Mouse (Mus musculus) B cell, adult 62 days (primary cell): ENCODE measurements around the gene Atp4a. TPM values are rescaled to one million over a fixed set of nuclear protein-coding genes. Genes with fewer than 3 reads are reported as not detected.

Source experiments
- total RNA-seq: library from RNA; stranded (reverse); gene quantifications from 4 replicates; pipeline ENCODE4 v1.2.4, GENCODE M21; 2023

Atp4a gene
- total RNA-seq = 0.85 to 3.1 TPM in 2 of 4 replicates, not detected in the others

DNA sequence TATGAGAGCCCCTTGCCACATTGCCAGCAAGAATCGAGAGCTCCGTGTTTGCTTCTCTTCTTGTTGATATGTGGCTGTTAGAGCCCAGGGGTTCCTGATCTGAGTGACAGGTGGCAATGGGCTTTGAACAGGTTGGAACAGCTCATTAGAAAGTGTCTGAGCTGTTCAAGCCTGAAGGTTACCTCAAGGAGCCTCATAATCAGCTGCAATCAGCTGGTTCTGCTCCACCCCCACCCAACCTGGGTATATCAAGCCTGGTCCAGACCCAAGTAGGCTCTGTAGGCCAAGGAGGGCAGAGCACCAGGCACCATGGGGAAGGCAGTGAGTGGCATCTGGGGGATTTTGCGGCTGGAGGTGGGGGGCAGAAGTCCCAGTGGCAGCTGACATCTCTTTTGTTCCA, at the start of gene Atp4a:
Atp4a (plus strand) TSS at position 268 of the 400 bp plus-strand sequence.

DNA sequence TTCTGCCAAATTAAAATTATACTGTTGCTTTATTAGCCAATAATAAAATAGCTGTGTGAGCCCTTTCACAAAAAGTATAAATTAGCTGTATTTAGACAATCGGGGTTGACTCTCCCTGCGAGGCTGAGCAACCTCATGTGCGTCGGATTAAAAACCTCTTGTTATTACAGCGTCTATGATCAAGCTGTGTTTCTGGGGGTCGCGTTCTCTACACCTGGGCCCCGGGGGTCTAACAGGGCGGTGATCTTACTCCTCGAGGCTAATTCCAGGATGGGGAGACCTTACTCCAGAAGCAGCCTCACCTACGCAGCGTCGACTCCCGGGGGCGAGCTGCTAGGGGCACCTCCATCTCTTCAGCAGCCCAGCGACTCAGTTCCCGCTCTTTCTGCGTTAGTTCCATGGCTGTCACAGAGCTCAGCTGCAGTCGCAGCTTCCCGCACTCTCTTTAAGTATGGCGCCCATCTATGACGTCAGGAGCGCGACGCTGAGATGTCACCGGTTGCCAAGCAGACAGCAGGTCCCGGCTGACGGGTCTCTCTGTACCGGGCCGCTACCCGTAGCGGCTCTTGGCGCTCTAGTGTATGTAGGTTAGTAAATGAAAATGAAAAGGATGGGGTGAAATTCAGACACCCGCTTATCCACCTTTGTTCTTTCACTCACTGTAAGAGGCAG, 47.3 kb upstream of the Atp4a start, which contains the start of gene Haus5:
Haus5 (minus strand) TSS at position 466 of the 672 bp plus-strand sequence.

DNA sequence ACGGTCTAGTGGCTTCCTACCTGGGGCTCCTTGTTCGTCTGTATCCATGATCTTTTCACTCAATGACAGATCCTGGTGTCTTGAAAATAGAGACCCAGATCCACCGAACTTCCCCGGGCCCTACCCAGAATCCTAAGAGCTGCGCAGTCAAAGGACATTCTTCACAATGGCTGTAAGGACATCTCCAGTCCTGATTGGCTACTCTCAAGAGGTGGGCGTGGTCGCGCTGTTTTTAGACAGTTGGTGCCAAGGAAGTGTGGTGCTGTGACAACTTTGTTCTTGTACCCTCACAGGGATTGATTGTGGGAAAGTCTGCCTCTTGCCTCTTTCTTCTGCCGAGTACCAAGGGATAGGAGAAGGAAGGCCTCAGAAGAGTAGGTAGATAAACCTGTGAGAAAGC, 40.5 kb upstream of the Atp4a start, which contains the start of gene Pmis2:
Pmis2 (minus strand) TSS at position 126 of the 400 bp plus-strand sequence.

DNA sequence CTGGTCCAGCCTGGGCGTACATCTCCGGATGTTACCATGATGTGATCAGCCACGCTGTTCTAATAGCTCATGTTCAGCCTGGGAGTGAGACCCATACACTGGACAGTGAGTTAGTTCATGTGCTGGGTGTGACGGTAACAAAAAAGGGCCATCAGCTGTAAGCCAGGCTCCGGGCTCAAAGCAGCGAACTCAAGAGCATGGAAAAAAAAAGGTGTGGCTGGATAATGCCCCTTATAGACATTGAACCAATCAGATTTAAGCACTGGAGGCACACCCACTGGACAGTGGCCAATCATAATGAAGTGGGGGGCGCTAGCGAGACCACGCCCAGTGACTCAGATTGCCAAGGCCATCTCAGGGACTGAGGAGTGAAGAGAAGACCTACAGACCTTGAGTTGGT, 13.4 kb upstream of the Atp4a start, which contains the start of gene 2200002J24Rik:
2200002J24Rik (plus strand) TSS at position 338 of the 400 bp plus-strand sequence.

DNA sequence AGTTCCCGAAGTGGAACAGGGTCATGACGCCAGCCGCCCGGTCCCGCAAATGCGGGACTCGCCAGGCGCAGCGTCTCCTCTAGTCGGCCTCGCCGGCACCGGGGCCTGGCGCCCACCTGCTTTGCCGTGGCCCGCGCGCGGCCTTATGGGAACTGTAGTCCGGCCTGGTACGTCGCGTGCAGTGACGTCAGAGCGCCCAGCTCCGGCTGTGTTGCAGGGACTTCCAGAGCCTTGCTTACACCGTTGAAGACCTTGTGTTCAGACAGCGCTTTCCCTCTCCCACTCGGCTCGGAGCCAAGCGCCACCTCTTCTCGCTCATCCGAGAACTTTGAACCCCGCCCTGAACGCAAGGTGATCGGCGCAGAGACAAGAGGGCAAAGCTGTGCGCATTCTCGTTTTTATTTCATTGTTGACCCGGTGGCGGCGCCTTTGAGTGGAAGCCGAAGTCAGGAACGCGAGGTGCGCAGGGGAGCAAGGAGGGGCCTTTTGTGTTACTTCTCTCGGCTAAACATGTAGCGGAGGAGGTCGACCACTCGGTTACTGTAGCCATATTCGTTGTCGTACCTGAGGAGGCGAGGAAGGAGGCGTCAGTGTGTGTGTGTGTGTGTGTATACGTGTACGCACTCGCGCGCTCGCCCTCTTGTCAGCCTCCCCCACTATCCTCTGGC, 17.5 kb downstream of the Atp4a start, which contains the start of gene Tmem147:
Tmem147 (minus strand) TSS at position 145 of the 668 bp plus-strand sequence.

DNA sequence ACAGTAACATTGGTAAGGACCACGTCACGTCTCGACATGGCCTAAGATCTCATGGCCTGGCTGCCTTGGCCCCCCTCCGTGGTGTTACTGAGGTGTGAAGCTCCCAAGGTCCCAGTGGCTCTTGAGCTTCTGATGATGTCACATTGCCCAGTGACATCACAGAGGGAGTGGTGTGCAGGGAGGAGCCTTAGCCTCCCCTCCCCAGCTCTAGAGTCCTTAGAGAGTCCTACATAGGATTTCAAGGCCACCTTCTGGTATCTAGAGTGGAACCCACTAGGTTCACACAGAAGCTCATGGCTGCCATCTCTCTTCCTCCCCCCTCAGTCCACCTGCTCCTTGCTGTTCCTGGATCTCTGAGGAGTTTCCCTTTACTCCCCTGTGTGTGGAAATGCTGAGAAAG, 31.6 kb downstream of the Atp4a start, which contains the start of gene Gapdhs:
Gapdhs (minus strand) TSS at position 65 of the 400 bp plus-strand sequence.

DNA sequence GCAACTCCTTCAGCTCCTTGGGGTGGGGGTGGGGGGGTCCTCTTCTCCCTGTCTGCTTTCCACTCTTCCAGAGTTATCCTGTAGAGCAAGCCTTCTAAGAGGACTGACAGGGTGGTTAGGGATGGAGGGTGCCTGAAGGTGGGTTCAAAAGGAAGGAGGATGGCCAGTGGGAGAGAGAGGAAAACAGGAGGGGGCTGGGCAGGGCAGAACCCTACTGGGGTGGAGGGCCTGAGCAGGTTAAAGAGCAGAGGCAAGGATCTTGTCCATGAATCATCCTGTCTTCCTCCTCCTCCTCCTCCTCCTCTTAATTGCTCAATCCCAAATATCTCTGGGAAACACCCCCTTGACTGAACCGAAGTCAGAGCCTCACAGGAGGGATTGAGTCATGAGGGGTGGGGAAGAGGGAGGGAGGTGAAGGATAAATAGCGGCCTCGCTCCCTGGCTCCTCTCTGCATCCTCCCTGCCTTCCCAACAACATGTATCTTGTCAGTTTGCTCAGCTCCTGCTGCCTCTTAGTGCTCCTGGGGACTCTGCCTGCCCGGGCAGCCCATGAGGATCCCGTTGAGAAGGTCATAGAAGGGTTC, 39.2 kb downstream of the Atp4a start, which contains the start of gene Sbsn:
Sbsn (plus strand) TSS at position 386 of the 584 bp plus-strand sequence.

DNA sequence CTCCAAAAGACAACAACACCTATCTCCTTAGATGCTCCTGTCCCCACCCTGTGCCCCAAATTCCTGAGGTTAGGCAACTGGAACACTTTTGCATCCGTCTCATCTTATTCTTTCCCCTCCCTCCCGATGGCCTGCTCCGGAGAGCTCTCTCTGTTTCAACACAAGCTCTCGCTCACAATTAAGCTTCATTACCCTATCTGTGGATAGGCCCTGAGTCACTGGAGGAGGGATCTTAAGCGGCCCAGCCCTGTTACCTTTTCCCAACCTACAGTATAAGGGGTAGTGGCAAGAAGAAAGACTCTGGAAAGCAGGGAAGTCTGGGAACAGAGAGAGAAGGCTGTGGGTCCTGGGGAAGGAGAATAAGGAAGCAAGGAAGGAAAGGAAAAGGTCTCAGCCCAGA, 51.4 kb downstream of the Atp4a start, which contains the start of gene Dmkn:
Dmkn (plus strand) TSS at position 301 of the 400 bp plus-strand sequence.

Other genes with a start within 250 kb of the Atp4a start
- not detected in 4 replicates for gene Prodh2, start 218.6 kb upstream of the Atp4a start, total RNA-seq
- gene Arhgap33, start 177.1 kb upstream of the Atp4a start, total RNA-seq = 14.2 to 18.7 TPM (median 16.3 TPM) in 4 replicates
- gene Hspb6, start 160.0 kb upstream of the Atp4a start, total RNA-seq = 2.2 to 3.1 TPM (median 2.7 TPM) in 4 replicates
- 10.2 to 18.1 TPM (median 13.6 TPM) in 4 replicates for gene Proser3, start 159.9 kb upstream of the Atp4a start, total RNA-seq
- 38.9 to 50.0 TPM (median 41.5 TPM) in 4 replicates for gene Lin37, start 152.4 kb upstream of the Atp4a start, total RNA-seq
- 106 to 140 TPM (median 111 TPM) in 4 replicates for gene U2af1l4, start 148.9 kb upstream of the Atp4a start, total RNA-seq
- gene Gm49396, start 148.9 kb upstream of the Atp4a start, total RNA-seq = 9.2 to 12.8 TPM (median 11.8 TPM) in 4 replicates
- 135 to 152 TPM (median 138 TPM) in 4 replicates for gene Psenen, start 148.6 kb upstream of the Atp4a start, total RNA-seq
- 5.6 to 11.7 TPM (median 8.2 TPM) in 4 replicates for gene Igflr1, start 146.8 kb upstream of the Atp4a start, total RNA-seq
- gene Kmt2b, start 123.5 kb upstream of the Atp4a start, total RNA-seq = 104 to 116 TPM (median 108 TPM) in 4 replicates
- gene Zbtb32, start 113.3 kb upstream of the Atp4a start, total RNA-seq = 0.82 to 1.9 TPM (median 1.6 TPM) in 4 replicates
- 0.70 TPM in 1 of 4 replicates, not detected in the others for gene Upk1a, start 99.4 kb upstream of the Atp4a start, total RNA-seq
- 177 to 214 TPM (median 201 TPM) in 4 replicates for gene Cox6b1, start 86.1 kb upstream of the Atp4a start, total RNA-seq
- gene Etv2, start 76.4 kb upstream of the Atp4a start, total RNA-seq = not detected in 4 replicates
- 87.7 to 100 TPM (median 92.3 TPM) in 4 replicates for gene Rbm42, start 61.9 kb upstream of the Atp4a start, total RNA-seq
- gene Haus5, start 47.2 kb upstream of the Atp4a start, total RNA-seq = 56.1 to 64.2 TPM (median 59.9 TPM) in 4 replicates
- not detected in 4 replicates for gene Pmis2, start 40.6 kb upstream of the Atp4a start, total RNA-seq
- gene 2200002J24Rik, start 13.3 kb upstream of the Atp4a start, total RNA-seq = not detected in 4 replicates
- 34.4 to 45.7 TPM (median 41.2 TPM) in 4 replicates for gene Tmem147, start 17.3 kb downstream of the Atp4a start, total RNA-seq
- gene Gapdhs, start 31.5 kb downstream of the Atp4a start, total RNA-seq = not detected in 4 replicates
- gene Sbsn, start 39.3 kb downstream of the Atp4a start, total RNA-seq = 2.3 to 5.4 TPM (median 3.3 TPM) in 4 replicates
- not detected in 4 replicates for gene Dmkn, start 51.5 kb downstream of the Atp4a start, total RNA-seq
- gene Krtdap, start 75.7 kb downstream of the Atp4a start, total RNA-seq = not detected in 4 replicates
- 13.9 to 20.5 TPM (median 17.6 TPM) in 4 replicates for gene Ffar2, start 111.6 kb downstream of the Atp4a start, total RNA-seq
- 1.0 to 2.0 TPM (median 1.4 TPM) in 4 replicates for gene Ffar3, start 144.0 kb downstream of the Atp4a start, total RNA-seq
- gene Ffar1, start 149.4 kb downstream of the Atp4a start, total RNA-seq = 25.4 to 28.3 TPM (median 27.3 TPM) in 4 replicates
- gene Cd22, start 168.1 kb downstream of the Atp4a start, total RNA-seq = 1,001 to 1,218 TPM (median 1,131 TPM) in 4 replicates
- not detected in 4 replicates for gene Mag, start 202.7 kb downstream of the Atp4a start, total RNA-seq
- gene Hamp2, start 212.5 kb downstream of the Atp4a start, total RNA-seq = not detected in 4 replicates
- not detected in 4 replicates for gene Hamp, start 231.8 kb downstream of the Atp4a start, total RNA-seq
- 135 to 161 TPM (median 150 TPM) in 4 replicates for gene Usf2, start 244.6 kb downstream of the Atp4a start, total RNA-seq